Mouse (Mus musculus): ENCODE results near the gene Nhsl2. TPM values are rescaled to one million over a fixed set of nuclear protein-coding genes. Genes with fewer than 3 reads are reported as not detected.

Nhsl2 gene
- polyA plus RNA-seq, 1 experiment from 2014 or later: 11.8 TPM

DNA sequence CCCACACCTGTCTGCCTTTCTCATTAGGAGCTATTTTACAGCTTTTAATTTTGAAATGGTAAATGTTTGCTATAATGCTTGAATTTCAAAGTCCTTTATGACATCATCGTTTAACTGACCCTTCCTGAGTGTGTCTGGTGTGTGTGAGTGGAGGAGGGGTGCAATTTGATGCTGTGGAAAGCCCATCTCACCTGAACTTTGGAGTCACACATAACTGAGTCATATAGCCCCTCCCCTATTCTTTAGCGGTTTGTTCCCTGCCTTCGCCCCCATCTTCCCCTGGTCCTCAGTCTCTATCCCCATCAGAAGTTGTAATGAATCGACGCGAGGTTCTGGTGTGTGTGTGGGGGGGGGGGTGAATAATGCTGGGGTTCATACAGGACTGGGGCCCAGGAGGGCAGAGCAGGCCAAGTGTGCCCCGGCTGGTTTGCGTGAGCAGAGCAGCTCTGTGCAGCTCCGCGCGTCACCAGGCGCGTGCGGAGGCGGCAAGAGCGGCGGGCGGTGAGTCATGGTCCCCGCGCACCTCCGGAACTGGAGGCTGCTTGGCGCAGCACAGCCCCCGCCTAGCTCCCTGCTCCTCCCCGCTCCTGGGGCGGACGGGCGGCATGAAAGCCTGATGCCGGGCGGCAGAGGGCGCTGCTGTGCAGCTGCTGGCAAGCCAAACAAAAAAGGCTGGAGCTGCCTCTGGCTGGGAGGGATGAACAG is 104.8 kb downstream of the Nhsl2 start:
- peak overlapping the region; percentile 19; the same call in 1 of the 2 replicates for H3K4me3 ChIP-seq (ENCODE audit: low read depth, low read length)
- peak; percentile 95 for ATAC-seq (ENCODE audit: low FRiP score)
- peak overlapping the region; percentile 46 for H3K4me2 ChIP-seq (replicated peaks; ENCODE audit: low read depth, low read length)
- no peaks in the 10 kb centered on the region for H3K9me3 ChIP-seq (ENCODE audit: control insufficient read depth, low read length)
- H3K36me3 ChIP-seq (ENCODE audit: control insufficient read depth, insufficient read depth, low read length): no peaks in the 10 kb centered on the region
- peak; percentile 87 for DNase-seq (ENCODE audit: low spot score)
- WGBS: 15% methylated on average over 27 of the region's 30 CpGs
- H3K27ac ChIP-seq (ENCODE audit: low read depth, low read length): no peak overlapping the region
- H3K27me3 ChIP-seq (ENCODE audit: control insufficient read depth, insufficient read depth, low read length): peaks cover 4% of the 10 kb centered on the region; the same call in 1 of the 2 replicates
- no peaks in the 10 kb centered on the region for H3K4me1 ChIP-seq (replicated peaks; ENCODE audit: control insufficient read depth, insufficient read depth, low read length)
- H3K9ac ChIP-seq (ENCODE audit: low read depth, low read length): no peak overlapping the region

DNA sequence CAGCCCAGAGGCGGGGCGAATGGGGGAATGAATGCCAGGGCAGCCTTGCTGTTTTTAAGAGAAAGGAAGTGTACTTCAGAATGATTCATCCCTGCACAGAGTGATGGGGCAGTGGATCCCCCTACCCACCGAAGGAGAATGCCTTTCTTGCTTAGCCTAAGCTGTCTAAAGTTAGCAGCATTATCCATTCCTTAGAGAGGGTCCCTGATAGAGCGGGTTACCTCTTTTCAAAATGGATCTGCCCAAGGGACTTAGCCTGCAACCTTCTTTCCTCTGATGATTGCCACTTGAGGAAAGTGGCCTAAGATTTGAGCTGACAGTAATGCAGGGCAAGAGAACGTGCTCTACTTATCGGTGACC is 105.3 kb downstream of the Nhsl2 start:
- H3K4me1 ChIP-seq (replicated peaks; ENCODE audit: control insufficient read depth, insufficient read depth, low read length): no peaks in the 10 kb centered on the region
- WGBS: 42% methylated on average over 6 of the region's 6 CpGs
- H3K27me3 ChIP-seq (ENCODE audit: control insufficient read depth, insufficient read depth, low read length): peaks cover 4% of the 10 kb centered on the region; the same call in 1 of the 2 replicates
- no peak overlapping the region for H3K4me3 ChIP-seq (ENCODE audit: low read depth, low read length)
- H3K9me3 ChIP-seq (ENCODE audit: control insufficient read depth, low read length): no peaks in the 10 kb centered on the region
- no peaks in the 10 kb centered on the region for H3K36me3 ChIP-seq (ENCODE audit: control insufficient read depth, insufficient read depth, low read length)
- H3K27ac ChIP-seq (ENCODE audit: low read depth, low read length): no peak overlapping the region
- H3K9ac ChIP-seq (ENCODE audit: low read depth, low read length): no peak overlapping the region
- no peak for DNase-seq (ENCODE audit: low spot score)
- ATAC-seq (ENCODE audit: low FRiP score): no peak
- no peak overlapping the region; the same call in 1 of the 2 replicates for H3K4me2 ChIP-seq (replicated peaks; ENCODE audit: low read depth, low read length)

GRCm38 (mm10) chrX:101961848-101962247 is 112.7 kb downstream of the Nhsl2 start:
- H3K36me3 ChIP-seq (ENCODE audit: control insufficient read depth, insufficient read depth, low read length): no peaks in the 10 kb centered on the region
- H3K27ac ChIP-seq (ENCODE audit: low read depth, low read length): no peak overlapping the region
- ATAC-seq (ENCODE audit: low FRiP score) (no peak), DNase-seq (ENCODE audit: low spot score) (no peak)
- 90% methylated on average over 4 of the region's 4 CpGs for WGBS
- H3K4me1 ChIP-seq (replicated peaks; ENCODE audit: control insufficient read depth, insufficient read depth, low read length): no peaks in the 10 kb centered on the region
- no peak overlapping the region for H3K4me2 ChIP-seq (replicated peaks; ENCODE audit: low read depth, low read length)
- H3K4me3 ChIP-seq (ENCODE audit: low read depth, low read length): no peak overlapping the region
- no peak overlapping the region for H3K9ac ChIP-seq (ENCODE audit: low read depth, low read length)
- H3K9me3 ChIP-seq (ENCODE audit: control insufficient read depth, low read length): no peaks in the 10 kb centered on the region
- H3K27me3 ChIP-seq (ENCODE audit: control insufficient read depth, insufficient read depth, low read length): no peaks in the 10 kb centered on the region

- Histone ChIP-seq H3K4me3 (ENCODE audit: low read depth, low read length) (no peak overlapping the region), H3K27me3 (ENCODE audit: control insufficient read depth, insufficient read depth, low read length) (no peaks in the 10 kb centered on the region), H3K4me1 (replicated peaks; ENCODE audit: control insufficient read depth, insufficient read depth, low read length) (no peaks in the 10 kb centered on the region), H3K36me3 (ENCODE audit: control insufficient read depth, insufficient read depth, low read length) (no peaks in the 10 kb centered on the region), H3K9ac (ENCODE audit: low read depth, low read length) (no peak overlapping the region), H3K27ac (ENCODE audit: low read depth, low read length) (no peak overlapping the region), H3K9me3 (ENCODE audit: control insufficient read depth, low read length) (no peaks in the 10 kb centered on the region), H3K4me2 (replicated peaks; ENCODE audit: low read depth, low read length) (no peak overlapping the region)
- ATAC-seq (ENCODE audit: low FRiP score) (no peak), DNase-seq (ENCODE audit: low spot score) (no peak)
- 90% methylated on average over 3 of the region's 3 CpGs for WGBS
Measured at GRCm38 (mm10) chrX:101963711-101964110, 114.5 kb downstream of the Nhsl2 start.

DNA sequence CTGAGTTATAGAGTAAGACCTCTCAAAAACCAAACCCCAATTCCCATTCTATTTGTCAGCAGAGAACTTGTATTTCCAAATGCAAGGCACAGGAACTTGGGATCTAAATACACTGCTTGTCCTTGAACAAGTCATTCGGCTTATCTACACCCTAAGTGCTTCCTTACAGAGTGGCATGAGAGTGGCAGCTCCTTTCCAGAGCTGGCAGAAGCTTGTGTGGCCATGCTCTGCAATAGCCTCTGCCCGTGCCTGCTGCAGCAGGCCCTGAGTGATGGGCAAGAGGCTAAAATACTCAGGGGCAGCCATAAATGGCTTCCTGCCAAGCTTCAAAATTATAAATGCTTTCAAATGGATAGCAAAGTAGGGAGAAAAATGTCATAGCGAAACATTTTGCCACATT is 123.8 kb downstream of the Nhsl2 start:
- Histone ChIP-seq H3K4me1 (replicated peaks; ENCODE audit: control insufficient read depth, insufficient read depth, low read length) (no peaks in the 10 kb centered on the region), H3K9me3 (ENCODE audit: control insufficient read depth, low read length) (no peaks in the 10 kb centered on the region), H3K27me3 (ENCODE audit: control insufficient read depth, insufficient read depth, low read length) (0 out of 2 replicates have a peak, but pooled peaks cover 3% of the 10 kb centered on the region), H3K4me3 (ENCODE audit: low read depth, low read length) (no peak overlapping the region), H3K36me3 (ENCODE audit: control insufficient read depth, insufficient read depth, low read length) (no peaks in the 10 kb centered on the region), H3K4me2 (replicated peaks; ENCODE audit: low read depth, low read length) (no peak overlapping the region), H3K9ac (ENCODE audit: low read depth, low read length) (no peak overlapping the region), H3K27ac (ENCODE audit: low read depth, low read length) (no peak overlapping the region)
- no peak for ATAC-seq (ENCODE audit: low FRiP score)
- DNase-seq (ENCODE audit: low spot score): no peak
- 79% methylated on average over 3 of the region's 3 CpGs for WGBS

DNA sequence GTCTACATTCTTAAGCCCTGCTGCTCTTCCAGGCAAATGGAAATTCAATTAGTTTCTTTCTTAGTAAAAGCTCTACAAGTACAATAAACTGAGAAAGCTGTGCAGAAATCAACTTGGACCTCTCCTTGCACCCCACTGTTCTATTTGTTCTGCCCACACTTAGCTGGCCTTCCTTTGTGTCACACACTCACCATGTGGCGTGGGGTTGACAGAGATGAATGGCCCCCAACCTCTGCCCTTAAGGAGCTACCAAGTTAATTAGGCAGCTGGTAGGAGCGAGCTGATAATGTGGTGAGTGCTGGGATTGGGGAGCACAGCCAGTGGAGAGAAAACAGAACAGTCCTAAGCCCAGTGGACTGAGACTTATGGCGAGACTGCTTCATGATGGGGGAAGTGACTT is 127.7 kb downstream of the Nhsl2 start:
- ATAC-seq (ENCODE audit: low FRiP score) (no peak), DNase-seq (ENCODE audit: low spot score) (peak; percentile 45)
- H3K4me3 ChIP-seq (ENCODE audit: low read depth, low read length): no peak overlapping the region
- H3K27me3 ChIP-seq (ENCODE audit: control insufficient read depth, insufficient read depth, low read length): peaks cover 3% of the 10 kb centered on the region; the same call in 1 of the 2 replicates
- no peak overlapping the region for H3K9ac ChIP-seq (ENCODE audit: low read depth, low read length)
- no peak overlapping the region for H3K4me2 ChIP-seq (replicated peaks; ENCODE audit: low read depth, low read length)
- H3K36me3 ChIP-seq (ENCODE audit: control insufficient read depth, insufficient read depth, low read length): no peaks in the 10 kb centered on the region
- no peak overlapping the region for H3K27ac ChIP-seq (ENCODE audit: low read depth, low read length)
- WGBS: 31% methylated on average over 3 of the region's 3 CpGs
- no peaks in the 10 kb centered on the region for H3K4me1 ChIP-seq (replicated peaks; ENCODE audit: control insufficient read depth, insufficient read depth, low read length)
- no peaks in the 10 kb centered on the region for H3K9me3 ChIP-seq (ENCODE audit: control insufficient read depth, low read length)

DNA sequence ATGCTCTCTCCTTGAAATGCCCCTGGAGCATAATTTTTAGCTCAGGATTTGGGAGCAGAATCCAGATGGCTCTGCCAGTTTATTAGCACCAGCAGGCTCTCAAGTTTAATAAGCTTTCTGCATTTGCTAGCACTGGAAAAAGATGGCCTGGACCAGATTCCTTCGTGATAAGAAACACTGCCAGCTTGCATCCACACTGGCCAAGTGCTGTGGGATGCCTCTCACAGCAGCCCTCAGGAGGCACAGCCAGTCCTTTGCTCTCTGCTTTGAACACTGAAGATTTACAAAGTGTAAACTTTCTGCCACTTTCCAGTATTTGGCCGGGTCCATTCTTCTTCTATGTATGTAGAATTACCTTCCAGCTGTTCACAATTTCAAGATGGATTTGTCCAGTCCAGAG is 129.7 kb downstream of the Nhsl2 start:
- Histone ChIP-seq H3K4me1 (replicated peaks; ENCODE audit: control insufficient read depth, insufficient read depth, low read length) (no peaks in the 10 kb centered on the region), H3K9me3 (ENCODE audit: control insufficient read depth, low read length) (no peaks in the 10 kb centered on the region), H3K27me3 (ENCODE audit: control insufficient read depth, insufficient read depth, low read length) (peaks cover 3% of the 10 kb centered on the region; the same call in 1 of the 2 replicates), H3K4me2 (replicated peaks; ENCODE audit: low read depth, low read length) (no peak overlapping the region), H3K4me3 (ENCODE audit: low read depth, low read length) (no peak overlapping the region), H3K27ac (ENCODE audit: low read depth, low read length) (no peak overlapping the region), H3K36me3 (ENCODE audit: control insufficient read depth, insufficient read depth, low read length) (no peaks in the 10 kb centered on the region), H3K9ac (ENCODE audit: low read depth, low read length) (no peak overlapping the region)
- ATAC-seq (ENCODE audit: low FRiP score) (no peak), DNase-seq (ENCODE audit: low spot score) (no peak)
- 63% methylated on average over 2 of the region's 2 CpGs for WGBS

DNA sequence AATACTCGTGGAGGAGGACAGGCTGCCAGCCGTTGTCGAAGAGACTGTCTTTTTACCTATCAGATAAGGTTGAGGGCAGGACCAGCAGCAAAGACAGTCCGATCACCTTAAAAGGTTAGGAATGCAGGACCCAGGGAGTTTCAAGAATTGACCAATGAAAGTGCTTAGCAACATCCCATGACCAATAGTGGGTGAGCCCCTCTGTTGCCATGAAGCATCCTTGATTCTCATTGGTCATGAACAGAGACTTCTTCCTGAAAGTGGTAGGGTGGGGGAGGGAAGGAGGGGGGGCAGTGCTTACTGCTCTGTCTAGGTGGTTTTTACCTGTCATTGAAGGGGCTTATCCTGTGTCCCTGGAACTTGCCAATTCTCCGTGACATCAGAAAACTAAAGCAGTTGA is 130.1 kb downstream of the Nhsl2 start:
- Histone ChIP-seq H3K4me3 (ENCODE audit: low read depth, low read length) (no peak overlapping the region), H3K4me1 (replicated peaks; ENCODE audit: control insufficient read depth, insufficient read depth, low read length) (no peaks in the 10 kb centered on the region), H3K36me3 (ENCODE audit: control insufficient read depth, insufficient read depth, low read length) (no peaks in the 10 kb centered on the region), H3K27me3 (ENCODE audit: control insufficient read depth, insufficient read depth, low read length) (peaks cover 3% of the 10 kb centered on the region; the same call in 1 of the 2 replicates), H3K9ac (ENCODE audit: low read depth, low read length) (no peak overlapping the region), H3K27ac (ENCODE audit: low read depth, low read length) (no peak overlapping the region), H3K9me3 (ENCODE audit: control insufficient read depth, low read length) (no peaks in the 10 kb centered on the region), H3K4me2 (replicated peaks; ENCODE audit: low read depth, low read length) (no peak overlapping the region)
- ATAC-seq (ENCODE audit: low FRiP score) (no peak), DNase-seq (ENCODE audit: low spot score) (no peak)
- 40% methylated on average over 5 of the region's 5 CpGs for WGBS

DNA sequence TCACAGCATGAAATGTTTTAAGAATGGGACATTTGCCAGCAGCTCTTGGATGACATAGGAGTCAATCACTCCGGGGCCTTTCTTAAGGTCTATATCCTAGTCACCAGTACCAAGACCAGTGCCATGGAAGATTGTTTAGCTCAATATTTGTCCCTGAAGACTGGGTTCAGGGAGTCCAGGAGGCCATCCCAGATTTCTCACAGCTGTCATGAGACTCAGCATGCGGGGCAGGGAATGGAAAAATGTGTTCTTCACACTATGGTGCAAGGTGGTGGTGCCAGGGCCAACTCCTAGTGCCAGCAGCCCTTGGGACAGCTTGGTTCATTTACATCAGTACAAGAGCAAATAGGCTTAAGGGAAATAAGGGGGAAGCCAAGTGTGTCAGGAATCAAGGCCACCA is 131.4 kb downstream of the Nhsl2 start:
- Histone ChIP-seq H3K4me2 (replicated peaks; ENCODE audit: low read depth, low read length) (no peak overlapping the region), H3K9ac (ENCODE audit: low read depth, low read length) (no peak overlapping the region), H3K36me3 (ENCODE audit: control insufficient read depth, insufficient read depth, low read length) (no peaks in the 10 kb centered on the region), H3K4me3 (ENCODE audit: low read depth, low read length) (no peak overlapping the region), H3K4me1 (replicated peaks; ENCODE audit: control insufficient read depth, insufficient read depth, low read length) (no peaks in the 10 kb centered on the region), H3K27ac (ENCODE audit: low read depth, low read length) (no peak overlapping the region), H3K9me3 (ENCODE audit: control insufficient read depth, low read length) (no peaks in the 10 kb centered on the region), H3K27me3 (ENCODE audit: control insufficient read depth, insufficient read depth, low read length) (peaks cover 3% of the 10 kb centered on the region; the same call in 1 of the 2 replicates)
- DNase-seq (ENCODE audit: low spot score): no peak
- ATAC-seq (ENCODE audit: low FRiP score): no peak
- 98% methylated on average over 2 of the region's 2 CpGs for WGBS
